Mouse (Mus musculus): ENCODE data around the gene Cgnl1.

Gene Cgnl1

GRCm38 (mm10) chr9:71770991-71771767 is at the start of gene Cgnl1:
Gene Cgnl1, minus strand, starts transcription at chr9:71771602.
- DNase-seq (ENCODE audit: low read depth, low spot score): peak; percentile 57

DNA sequence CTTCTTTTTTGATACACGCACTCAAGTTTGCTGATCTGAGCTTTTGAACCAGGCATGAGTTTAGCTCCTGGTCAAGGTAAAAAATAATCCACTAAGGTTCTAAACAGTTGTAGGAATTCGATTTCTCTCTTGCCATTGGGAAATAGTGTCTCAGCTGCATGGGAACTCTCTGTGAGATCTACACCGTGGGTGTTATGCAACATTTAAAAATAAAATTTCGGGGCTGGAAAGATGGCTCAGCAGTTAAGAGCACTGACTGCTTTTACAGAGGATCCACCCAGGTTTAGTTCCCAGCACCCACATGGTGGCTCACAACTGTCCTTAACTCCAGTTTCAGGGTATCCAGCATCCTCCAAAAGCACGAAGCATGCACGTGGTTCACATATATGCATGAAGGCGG is 47.1 kb upstream of the Cgnl1 start:
- DNase-seq (ENCODE audit: low read depth, low spot score): no peak

- no peak for DNase-seq (ENCODE audit: low read depth, low spot score)
These were observed 44.7 kb upstream of the Cgnl1 start for GRCm38 (mm10) chr9:71816121-71816520.

- peak; percentile 8 for DNase-seq (ENCODE audit: low read depth, low spot score)
These were observed 42.2 kb upstream of the Cgnl1 start for GRCm38 (mm10) chr9:71813565-71813964.

DNA sequence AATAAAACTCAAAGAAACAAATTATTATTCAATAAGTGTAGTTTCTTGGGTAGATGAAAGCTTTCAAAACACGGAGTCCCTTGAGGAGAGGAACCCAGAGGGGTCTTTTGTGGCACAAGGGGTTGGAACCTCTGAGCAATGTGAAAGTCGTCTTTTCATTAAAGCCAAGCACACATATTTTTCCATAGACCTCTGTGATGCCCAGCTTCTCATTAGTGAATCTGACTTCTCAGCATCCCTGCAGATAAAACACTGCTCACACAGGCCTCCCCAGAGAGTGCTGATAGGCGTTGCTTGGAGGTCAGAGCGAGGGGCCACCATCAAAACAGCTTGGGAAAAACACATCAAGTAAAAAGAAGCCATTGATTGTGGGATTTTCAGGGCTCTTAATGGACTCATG is 41.5 kb upstream of the Cgnl1 start:
- DNase-seq (ENCODE audit: low read depth, low spot score): no peak

- peak; percentile 45 for DNase-seq (ENCODE audit: low read depth, low spot score)
These were observed 41.0 kb upstream of the Cgnl1 start for GRCm38 (mm10) chr9:71812402-71812801.

DNA sequence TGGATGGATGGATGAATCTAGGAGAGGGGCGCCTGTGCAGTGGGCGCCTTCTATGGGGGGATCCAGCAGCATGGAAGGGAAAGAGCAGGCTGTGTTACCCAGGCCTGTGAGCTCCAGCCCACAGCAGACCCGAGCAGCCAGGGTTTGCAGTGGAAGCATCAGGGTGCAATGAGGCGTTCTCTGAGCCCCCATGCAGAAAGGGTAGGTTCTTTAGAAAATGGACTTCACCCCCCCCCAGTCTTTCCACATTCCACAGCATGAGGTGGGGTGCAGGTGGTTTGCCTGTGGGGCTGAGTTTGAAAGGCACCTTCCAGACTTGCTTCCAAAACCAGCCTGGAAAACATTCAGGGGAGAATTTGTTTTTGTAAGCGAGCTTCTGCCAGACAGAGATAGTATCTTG is 40.0 kb upstream of the Cgnl1 start:
- DNase-seq (ENCODE audit: low read depth, low spot score): no peak

GRCm38 (mm10) chr9:71810723-71811122 is 39.3 kb upstream of the Cgnl1 start:
- DNase-seq (ENCODE audit: low read depth, low spot score): no peak

DNA sequence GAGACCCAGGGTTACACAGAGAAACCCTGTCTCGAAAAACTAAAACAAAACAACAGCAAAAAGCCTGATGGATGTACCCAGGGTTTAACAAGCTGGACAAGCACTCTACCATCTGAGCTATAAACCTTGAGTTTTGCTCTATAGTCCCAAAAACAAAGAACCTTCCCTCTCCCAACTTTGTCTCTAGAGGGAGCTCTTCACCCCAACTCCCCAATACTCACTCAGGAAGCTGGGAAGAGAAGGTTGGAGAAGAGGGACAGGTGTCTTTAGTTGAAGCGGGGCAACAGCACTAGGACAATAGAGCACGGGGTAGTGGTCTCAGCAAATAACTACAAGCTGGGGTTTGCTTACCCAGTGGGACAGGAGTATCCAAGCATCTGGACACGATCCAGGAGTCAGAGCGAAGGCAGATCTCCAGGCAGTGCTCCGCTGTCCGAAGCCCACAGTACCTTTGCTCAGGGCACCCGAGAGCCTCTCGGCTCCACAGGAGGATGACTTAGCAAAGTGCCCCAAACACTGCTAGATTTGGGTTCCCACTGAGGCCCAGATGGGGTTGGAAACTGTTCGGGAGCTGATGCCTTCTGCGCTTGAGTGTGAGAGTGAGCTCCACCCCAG is 37.3 kb upstream of the Cgnl1 start:
- DNase-seq (ENCODE audit: low read depth, low spot score): peak; percentile 80

- DNase-seq (ENCODE audit: low read depth, low spot score): no peak
These were observed 36.4 kb upstream of the Cgnl1 start for GRCm38 (mm10) chr9:71807801-71808200.

DNA sequence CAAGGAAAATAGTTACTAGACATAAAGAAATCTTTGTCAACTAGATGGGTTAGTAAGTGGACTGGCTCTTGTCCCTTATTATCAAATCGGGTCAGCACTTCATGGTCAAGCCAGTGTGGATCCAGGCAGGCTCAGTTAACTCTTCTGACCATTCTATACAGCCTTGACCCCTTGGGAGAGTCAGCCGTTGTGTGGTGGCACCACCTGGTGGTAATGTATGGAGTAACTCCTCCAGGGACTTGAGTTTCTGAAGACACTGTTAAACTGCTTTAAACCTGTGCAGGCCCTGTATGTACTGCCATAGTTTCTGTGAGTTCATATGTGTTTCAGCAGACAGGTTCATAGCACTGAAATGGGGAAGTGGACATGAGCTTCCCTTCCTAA is 35.0 kb upstream of the Cgnl1 start:
- peak; percentile 76 for DNase-seq (ENCODE audit: low read depth, low spot score)

GRCm38 (mm10) chr9:71805646-71806421 is 34.4 kb upstream of the Cgnl1 start:
- no peak for DNase-seq (ENCODE audit: low read depth, low spot score)

DNA sequence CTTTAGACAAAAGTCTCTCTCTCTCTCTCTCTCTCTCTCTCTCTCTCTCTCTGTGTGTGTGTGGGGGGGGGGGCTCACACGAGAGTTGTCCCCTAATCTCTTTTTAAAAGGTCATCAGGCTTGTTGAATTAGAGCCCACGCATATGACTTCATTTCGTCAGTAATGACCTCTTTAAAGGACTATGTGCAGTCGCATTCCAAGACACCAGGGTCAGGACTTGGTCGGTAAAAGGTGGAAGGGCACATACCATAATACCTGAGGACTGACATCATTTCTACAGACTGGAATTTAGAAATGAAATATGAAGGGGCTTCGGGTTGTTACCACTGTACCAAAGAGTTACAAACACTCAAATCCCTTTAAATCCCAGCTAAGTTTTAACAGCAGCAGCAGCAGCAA is 32.7 kb upstream of the Cgnl1 start:
- DNase-seq (ENCODE audit: low read depth, low spot score): no peak

- DNase-seq (ENCODE audit: low read depth, low spot score): no peak
These were observed 31.9 kb upstream of the Cgnl1 start for GRCm38 (mm10) chr9:71803281-71803680.

- DNase-seq (ENCODE audit: low read depth, low spot score): no peak
These were observed 28.2 kb upstream of the Cgnl1 start for GRCm38 (mm10) chr9:71799598-71799997.

DNA sequence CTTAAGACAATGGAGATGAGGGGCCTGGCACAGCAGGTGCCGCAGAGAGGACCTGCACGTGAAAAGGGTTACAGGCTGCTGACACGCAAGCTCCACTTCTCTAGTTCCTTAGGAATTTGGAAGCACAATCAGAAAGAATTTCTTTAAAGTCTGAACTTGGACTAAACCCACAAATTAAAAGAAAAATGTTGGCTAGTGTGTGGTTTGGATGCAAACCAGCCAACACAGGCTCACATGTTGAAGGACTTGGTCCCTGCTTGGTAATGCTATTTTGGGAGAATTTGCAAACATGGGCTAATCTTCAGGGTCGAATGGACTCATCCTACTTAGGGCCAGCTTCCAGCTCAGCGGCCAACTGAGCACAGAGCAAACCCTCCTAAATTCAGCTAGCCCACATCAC is 26.8 kb upstream of the Cgnl1 start:
- DNase-seq (ENCODE audit: low read depth, low spot score): no peak

DNA sequence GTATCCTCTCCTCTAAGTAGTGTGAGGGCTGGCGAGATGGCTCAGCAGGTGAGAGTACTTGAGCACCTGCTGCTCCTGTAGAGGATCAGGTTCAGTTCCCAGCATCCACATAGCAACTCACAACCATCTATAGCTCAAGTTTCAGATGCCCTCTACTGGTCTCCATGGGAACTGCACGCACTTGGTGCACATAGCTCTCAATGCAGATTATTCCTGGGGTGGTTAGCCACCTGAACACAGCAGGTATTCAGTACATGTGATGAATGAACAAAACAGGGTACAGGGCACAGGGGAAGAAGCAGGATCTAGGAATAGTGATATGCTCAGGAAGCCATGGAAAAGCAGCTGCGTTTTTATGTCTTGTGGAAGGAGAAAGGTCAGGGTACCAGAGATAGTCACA is 6.0 kb upstream of the Cgnl1 start:
- DNase-seq (ENCODE audit: low read depth, low spot score): peak; percentile 72

DNA sequence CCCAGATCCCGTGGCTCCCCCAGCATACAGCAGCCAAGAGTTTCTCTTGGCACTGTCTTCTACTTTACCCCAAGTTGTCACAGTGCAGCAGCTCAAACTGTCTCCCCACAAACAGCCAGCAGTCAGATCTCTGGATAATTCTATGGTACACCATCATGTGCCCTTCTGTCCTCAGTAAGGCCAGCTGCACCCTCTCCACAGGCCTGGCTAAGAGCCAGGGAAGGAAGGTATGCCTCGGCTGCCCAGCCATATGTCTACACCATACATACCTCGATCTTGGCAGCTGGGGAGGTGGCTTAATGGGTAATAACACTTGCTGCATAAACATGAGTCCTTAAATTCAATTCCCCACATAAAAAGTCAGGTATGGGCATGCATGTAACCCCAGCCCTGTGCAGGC is 4.9 kb upstream of the Cgnl1 start:
- DNase-seq (ENCODE audit: low read depth, low spot score): no peak

GRCm38 (mm10) chr9:71773563-71773962 is 2.2 kb upstream of the Cgnl1 start:
- DNase-seq (ENCODE audit: low read depth, low spot score): no peak

DNA sequence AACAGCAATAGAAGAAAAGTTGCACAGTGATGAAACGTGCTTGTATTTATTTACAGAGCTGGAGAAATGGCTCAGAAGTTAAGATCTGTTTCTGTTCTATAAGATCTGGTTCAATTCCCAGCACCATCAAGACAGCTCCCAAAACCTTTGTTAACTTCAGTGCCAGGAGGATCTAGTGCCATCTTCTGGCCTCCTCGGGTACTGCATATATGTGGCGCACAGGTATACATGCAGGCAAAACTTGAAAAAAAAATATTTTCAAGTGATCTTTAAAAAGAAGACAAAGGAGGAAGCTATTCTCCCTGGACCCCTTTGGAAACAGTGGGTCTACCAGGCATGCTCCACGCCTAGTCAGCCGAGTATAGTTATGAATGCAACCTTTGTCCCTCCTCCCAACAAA is 936 bp upstream of the Cgnl1 start:
- peak; percentile 85 for DNase-seq (ENCODE audit: low read depth, low spot score)

- DNase-seq (ENCODE audit: low read depth, low spot score): peak; percentile 51
These were observed 918 bp downstream of the Cgnl1 start for GRCm38 (mm10) chr9:71770484-71770883.

- DNase-seq (ENCODE audit: low read depth, low spot score): no peak
These were observed 1.7 kb downstream of the Cgnl1 start for GRCm38 (mm10) chr9:71769701-71770100.

- no peak for DNase-seq (ENCODE audit: low read depth, low spot score)
These were observed 3.3 kb downstream of the Cgnl1 start for GRCm38 (mm10) chr9:71768119-71768518.

All from R1 (cell line).